Mouse (Mus musculus) induced T-regulatory cell, adult 2 months (primary cell): ENCODE data around the gene Slc35b4.

ENCODE experiments used
- DNase-seq: peaks from one replicate; pipeline ENCODE4 v3.0.0-alpha.2; 2012; ENCODE audit warnings: low read depth

The Slc35b4 gene

DNA sequence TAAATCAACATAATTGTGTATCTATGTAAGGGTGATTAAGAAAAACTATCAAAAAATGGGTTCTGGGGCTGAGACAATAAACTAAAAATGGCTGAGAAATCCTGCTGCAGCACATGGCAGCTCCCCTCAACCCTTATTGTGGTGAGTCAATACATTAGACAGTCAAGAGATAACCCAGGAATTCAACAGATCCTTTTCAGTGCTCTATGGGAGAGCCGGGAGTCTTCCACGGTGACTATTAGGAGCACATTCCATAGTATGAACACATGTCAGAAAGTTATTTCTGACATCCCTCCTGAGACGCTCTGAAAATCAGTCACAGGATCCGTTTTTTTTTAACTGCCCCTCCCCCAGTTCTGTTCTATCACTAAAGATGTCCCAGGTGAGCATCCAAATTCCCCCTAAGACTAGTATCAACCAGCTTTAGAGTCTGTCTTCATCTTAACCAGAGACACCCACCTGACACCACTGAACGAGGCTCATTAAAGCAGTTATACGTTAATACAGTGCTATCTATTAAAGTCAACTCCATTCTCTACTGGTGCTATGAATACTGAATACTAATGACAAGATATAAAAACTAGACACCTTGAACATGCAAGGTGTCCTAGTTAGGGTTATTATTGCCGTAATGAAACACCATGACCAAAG lies 5.9 kb downstream of the Slc35b4 start:
- DNase-seq: no peak

DNA sequence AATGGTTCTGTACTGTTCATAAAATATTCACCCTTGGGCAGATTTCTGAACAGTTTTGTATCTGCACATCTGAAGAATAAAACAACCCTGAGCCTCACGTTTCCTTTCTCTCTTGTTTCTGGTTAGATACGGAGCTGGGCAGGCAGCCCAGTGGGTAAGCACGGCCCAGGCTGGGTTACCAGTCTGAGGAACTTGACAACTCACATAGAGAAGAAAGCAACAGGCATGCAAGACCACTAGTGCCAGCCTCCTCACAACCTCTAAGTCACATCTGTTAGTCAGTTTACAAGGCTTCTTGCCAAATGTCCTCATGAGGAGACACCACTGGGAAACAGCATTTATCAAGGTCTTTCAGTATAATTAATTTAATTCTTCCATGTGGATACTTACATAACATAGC lies 8.1 kb downstream of the Slc35b4 start:
- DNase-seq: no peak

DNA sequence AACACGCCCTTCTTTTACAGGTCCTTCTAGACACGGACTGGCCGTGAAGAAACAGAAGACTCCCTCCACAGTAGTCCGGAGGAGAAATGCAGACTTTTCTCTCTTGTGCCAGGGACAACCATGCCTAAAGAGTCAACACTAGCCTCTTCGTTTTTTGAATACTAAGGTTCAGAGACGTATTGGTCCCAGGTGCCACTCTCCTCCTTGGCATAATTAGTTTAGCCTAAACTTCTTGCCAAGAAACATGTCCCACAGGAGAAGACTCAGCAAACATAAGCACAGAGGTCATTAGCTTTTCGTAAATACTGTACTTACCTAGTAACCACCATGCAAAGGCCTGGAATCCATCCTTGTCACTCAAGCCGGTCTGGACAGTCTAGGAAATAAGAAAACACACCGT lies 13.9 kb downstream of the Slc35b4 start:
- no peak for DNase-seq

DNA sequence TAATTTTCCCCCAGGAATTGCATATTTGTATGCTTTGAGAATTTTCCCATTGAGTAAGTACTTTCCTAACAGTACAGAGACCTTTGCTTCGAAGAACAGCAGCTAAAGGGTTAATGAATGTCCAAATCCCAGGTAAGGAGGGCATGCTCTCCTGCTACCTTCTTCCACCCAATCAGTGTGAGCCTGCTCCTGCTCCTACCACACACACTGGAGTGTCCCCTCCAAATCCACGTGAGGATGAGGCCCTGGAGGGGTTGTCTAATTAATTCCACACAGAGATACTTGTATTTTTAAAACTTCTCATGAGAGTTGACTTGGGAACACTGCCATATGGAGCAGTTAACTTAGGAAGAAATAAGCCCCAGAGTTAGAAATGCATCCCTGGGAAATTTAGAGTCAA lies 14.3 kb downstream of the Slc35b4 start:
- DNase-seq: no peak

DNA sequence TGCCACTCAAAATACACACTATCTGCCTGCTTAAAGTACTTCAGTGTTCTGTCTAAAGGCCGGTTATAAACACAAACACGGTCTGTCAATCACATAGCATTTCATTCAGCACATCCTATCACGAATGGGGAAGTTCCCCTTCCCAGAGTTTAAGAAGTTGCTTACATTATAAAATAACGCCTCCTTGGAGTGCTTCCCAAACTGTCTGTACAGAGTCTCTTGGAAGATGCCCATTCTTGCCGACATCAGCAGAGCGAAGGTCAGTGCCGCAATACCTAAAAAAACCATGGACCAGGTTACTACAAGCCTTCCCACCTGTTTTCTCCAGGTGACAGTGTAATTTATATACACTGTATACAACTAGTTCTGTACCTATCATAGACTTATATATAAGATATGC lies 15.4 kb downstream of the Slc35b4 start:
- DNase-seq: no peak

GRCm38 (mm10) chr6:34160816-34161310 lies 16.0 kb downstream of the Slc35b4 start:
- DNase-seq: no peak

GRCm38 (mm10) chr6:34159998-34160815 lies 16.7 kb downstream of the Slc35b4 start:
- no peak for DNase-seq

DNA sequence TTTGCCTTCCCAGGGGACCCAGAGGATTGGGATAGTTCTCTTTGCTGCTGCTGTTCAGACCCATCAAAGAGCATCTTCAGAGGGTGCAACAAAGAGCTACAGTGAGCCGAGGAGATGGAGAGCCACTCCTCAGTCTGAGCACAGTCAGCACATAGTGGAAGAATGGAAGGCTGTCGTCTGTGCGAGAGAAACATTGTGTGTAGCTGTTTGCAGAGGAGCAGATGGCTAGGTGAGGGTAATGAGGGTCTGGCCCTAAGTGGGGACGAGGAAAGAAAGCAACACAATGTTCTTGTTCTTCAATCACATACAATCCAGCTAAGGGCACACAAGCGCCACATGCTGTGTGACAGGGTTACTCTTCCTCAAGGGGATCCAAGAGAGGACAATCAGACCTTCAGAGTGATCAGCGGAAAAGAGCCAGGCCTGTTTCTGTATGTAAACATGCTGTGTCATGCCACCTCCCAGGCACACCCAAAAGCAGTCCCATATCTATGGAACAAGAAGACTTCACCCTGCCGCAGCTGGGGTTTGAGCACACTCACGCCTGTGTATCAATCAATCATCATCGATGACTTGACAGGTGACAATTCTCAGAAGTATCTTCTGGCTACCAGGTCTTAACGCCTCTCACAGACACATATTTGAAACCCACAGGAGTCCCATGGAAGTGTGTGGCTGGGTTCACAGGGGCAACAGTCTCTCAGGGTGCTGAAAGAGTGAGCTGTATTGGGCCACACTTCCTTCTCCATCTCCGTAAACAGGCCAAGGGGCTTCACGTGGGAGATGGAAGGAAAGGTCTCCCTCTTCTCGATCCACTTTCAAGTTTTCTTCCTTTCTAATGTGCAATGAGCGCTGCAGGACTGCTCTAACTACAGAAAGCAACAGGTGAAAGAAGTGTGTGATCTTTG lies 19.8 kb downstream of the Slc35b4 start:
- no peak for DNase-seq

- peak; percentile 45 for DNase-seq
Measured at GRCm38 (mm10) chr6:34156057-34156456, 20.9 kb downstream of the Slc35b4 start.

- DNase-seq: no peak
Measured at GRCm38 (mm10) chr6:34155137-34155804, 21.6 kb downstream of the Slc35b4 start.

GRCm38 (mm10) chr6:34154202-34154601 lies 22.7 kb downstream of the Slc35b4 start:
- DNase-seq: no peak

GRCm38 (mm10) chr6:34153069-34154052 lies 23.6 kb downstream of the Slc35b4 start:
- no peak for DNase-seq

- no peak for DNase-seq
Measured at GRCm38 (mm10) chr6:34149821-34150220, 27.1 kb downstream of the Slc35b4 start.

- no peak for DNase-seq
Measured at GRCm38 (mm10) chr6:34149066-34149465, 27.8 kb downstream of the Slc35b4 start.

DNA sequence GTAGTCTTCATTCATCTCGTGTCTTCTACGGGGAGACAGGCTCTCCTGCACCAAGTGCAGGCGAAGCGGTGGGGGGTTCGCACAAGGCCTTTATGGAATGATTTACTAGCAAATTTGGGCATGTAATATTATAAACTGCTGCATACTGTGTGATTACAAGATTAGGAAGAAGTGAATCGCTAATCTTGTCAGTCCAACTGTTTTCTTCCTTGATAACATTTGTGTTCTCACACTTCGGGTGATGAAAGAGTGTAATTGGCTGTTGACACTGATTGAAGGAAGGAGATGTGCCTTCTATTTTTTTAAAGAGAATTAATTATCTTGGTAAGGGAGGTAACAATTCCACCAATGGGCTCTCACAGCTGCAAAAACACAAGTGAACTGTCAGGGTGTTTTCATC lies 28.3 kb downstream of the Slc35b4 start:
- DNase-seq: no peak

DNA sequence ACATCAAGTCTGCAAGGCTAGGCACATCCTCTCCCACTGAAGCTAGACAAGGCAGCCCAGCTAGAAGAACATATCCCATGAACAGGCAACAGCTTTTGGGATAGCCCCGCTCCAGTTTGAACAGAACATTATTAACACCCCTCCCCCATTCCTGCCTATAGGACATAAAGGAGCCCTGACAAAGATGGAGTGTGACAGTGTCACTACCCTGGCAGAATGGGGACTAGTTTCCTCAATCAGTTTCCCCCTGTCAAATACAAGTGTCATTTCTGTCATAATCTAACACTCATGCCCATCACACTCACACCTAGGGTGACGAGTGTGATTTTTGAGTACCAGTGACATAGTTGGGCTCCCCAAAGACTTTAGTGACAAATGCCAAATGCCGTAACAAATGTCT lies 28.9 kb downstream of the Slc35b4 start:
- no peak for DNase-seq

- DNase-seq: no peak
Measured at GRCm38 (mm10) chr6:34146042-34146441, 30.9 kb downstream of the Slc35b4 start.

GRCm38 (mm10) chr6:34142931-34143330 lies 34.0 kb downstream of the Slc35b4 start:
- DNase-seq: no peak

DNA sequence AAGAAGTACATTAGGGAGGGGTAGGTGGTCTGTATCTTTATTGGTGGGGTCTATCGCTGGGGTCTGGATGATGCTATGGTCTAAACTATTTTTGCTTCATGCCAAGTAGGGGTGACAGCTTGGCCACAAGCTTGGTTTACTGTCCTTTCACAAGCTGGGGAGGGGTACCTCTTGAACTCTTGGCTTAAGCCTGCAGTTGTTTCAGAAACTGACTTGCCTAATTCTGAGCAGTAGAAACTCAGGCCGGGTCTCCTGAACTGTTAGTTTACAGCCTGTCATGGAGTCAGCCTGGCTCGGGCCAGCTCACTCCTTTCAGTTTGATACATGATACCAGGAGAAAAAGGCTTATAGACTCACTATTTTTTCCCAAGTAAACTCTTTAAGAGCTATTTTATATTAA lies 38.5 kb downstream of the Slc35b4 start:
- DNase-seq: no peak

DNA sequence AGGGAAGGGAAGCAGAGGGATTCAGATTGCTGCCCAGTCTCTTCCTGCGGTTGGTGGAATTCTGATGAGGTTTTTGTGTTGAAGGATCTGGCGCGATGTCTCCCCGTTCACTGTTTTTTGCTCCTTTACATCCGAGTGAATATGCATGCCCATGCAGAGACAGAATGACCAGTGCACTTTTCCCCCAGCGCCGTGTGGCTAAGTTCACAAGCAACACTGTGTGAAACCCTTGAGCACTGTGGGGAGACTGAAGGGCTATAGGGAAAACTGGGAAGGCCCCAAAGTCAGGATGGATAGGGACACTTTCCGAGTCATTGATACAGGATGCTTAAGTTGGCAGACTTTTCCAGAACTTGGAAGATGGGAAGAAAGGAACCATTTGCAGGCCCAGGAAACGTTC lies 44.5 kb downstream of the Slc35b4 start:
- no peak for DNase-seq

DNA sequence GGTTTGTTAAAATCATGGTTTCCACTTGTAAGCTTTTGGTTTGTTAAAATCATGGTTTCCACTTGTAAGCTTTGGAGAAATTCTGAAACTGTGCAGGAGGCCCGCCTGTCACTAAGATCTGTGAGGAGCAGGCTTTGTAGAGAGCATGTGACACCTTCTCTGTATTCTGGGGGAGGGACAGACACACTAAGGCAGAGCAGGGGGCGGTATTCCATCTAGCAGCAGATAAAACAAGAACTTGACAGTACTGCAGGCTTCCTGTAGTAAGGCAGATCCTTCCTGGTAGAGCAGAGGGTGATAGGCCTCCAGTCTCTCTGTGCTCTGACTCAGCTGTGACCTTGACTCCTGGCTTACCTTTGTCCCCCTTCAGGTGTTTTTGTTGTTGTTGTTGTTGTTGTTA lies 47.6 kb downstream of the Slc35b4 start:
- peak; percentile 4 for DNase-seq
